Mouse (Mus musculus): ENCODE measurements around the gene Pknox2. TPM values are rescaled to one million over a fixed set of nuclear protein-coding genes. Genes with fewer than 3 reads are reported as not detected.

Pknox2 gene
- not detected for total RNA-seq (2023)

GRCm38 (mm10) chr9:37147359-37147685, at the start of gene Pknox2:
TSS of gene Pknox2 (minus strand) at chr9:37147407.

Other genes with a start within 250 kb of the Pknox2 start
- 1.7 TPM for gene Tmem218, start 60.8 kb upstream of the Pknox2 start, total RNA-seq (2023)
- 2.9 TPM for gene Slc37a2, start 108.3 kb upstream of the Pknox2 start, total RNA-seq (2023)
- gene Ccdc15, start 201.0 kb upstream of the Pknox2 start, total RNA-seq (2023), result 10.1 TPM
- not detected for gene Hepacam, start 219.9 kb upstream of the Pknox2 start, total RNA-seq (2023)